Mouse (Mus musculus): Measurements from ENCODE around the gene Cdk2ap1. TPM values are rescaled to one million over a fixed set of nuclear protein-coding genes. Genes with fewer than 3 reads are reported as not detected.
"Not testable (repeated sequence)": the region's sequence is repeated elsewhere in the genome, so short reads cannot be mapped to it uniquely, and the experiment has no call there.

Cdk2ap1 gene
- polyA plus RNA-seq, 1 experiment from 2014 or later = 145 TPM

GRCm38 (mm10) chr5:124315498-124315897 lies 47.4 kb downstream of the Cdk2ap1 start:
- no peaks in the 10 kb centered on the region for H3K4me1 ChIP-seq (replicated peaks)
- no peak overlapping the region for H3K9ac ChIP-seq
- no peaks in the 10 kb centered on the region for H3K9me3 ChIP-seq
- H3K4me2 ChIP-seq = no peak overlapping the region
- no peak for ATAC-seq (ENCODE audit: low FRiP score, low read depth)
- H3K27me3 ChIP-seq = no peaks in the 10 kb centered on the region
- no peak overlapping the region for H3K4me3 ChIP-seq
- WGBS = 91% methylated on average over 9 of the region's 9 CpGs
- H3K36me3 ChIP-seq = peaks cover 67% of the 10 kb centered on the region
- H3K27ac ChIP-seq (replicated peaks) = no peak overlapping the region; the same call in 1 of the 2 replicates

DNA sequence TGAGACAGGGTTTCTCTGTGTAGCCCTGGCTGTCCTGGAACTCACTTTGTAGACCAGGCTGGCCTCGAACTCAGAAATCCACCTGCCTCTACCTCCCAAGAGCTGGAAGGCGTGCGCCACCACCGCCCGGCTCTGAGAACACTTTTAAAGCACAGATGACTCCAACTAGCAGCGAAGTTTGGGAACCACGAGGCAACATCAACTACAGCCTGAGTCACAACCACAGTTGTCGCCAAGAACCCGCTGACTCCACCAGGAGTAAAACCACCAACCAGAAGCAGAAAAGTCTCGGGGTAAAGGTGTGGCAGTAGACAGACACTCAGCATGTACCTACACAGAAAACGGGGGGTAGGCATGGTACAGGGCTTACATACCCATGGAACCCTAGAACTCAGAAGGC lies 52.8 kb downstream of the Cdk2ap1 start:
- 97% methylated on average over 11 of the region's 11 CpGs for WGBS
- no peak overlapping the region for H3K4me3 ChIP-seq
- peaks cover 69% of the 10 kb centered on the region for H3K36me3 ChIP-seq

GRCm38 (mm10) chr5:124309155-124309554 lies 53.7 kb downstream of the Cdk2ap1 start:
- Histone ChIP-seq H3K4me1 (replicated peaks) (no peaks in the 10 kb centered on the region), H3K36me3 (peaks cover 61% of the 10 kb centered on the region), H3K9me3 (no peaks in the 10 kb centered on the region), H3K27ac (replicated peaks) (no peak overlapping the region), H3K27me3 (no peaks in the 10 kb centered on the region), H3K4me2 (no peak overlapping the region), H3K9ac (no peak overlapping the region), H3K4me3 (no peak overlapping the region)
- ATAC-seq (ENCODE audit: low FRiP score, low read depth) = no peak
- 82% methylated on average over 10 of the region's 10 CpGs for WGBS

More for the DNA sequence above, 52.8 kb downstream of the Cdk2ap1 start:
- Histone ChIP-seq H3K27ac (replicated peaks) (no peak overlapping the region), H3K9ac (no peak overlapping the region), H3K9me3 (no peaks in the 10 kb centered on the region), H3K4me2 (no peak overlapping the region), H3K4me1 (replicated peaks) (no peaks in the 10 kb centered on the region), H3K27me3 (no peaks in the 10 kb centered on the region)
- no peak for ATAC-seq (ENCODE audit: low FRiP score, low read depth)

- not testable (repeated sequence) for ATAC-seq (ENCODE audit: low FRiP score, low read depth)
- peaks cover 44% of the 10 kb centered on the region for H3K36me3 ChIP-seq
Measured at GRCm38 (mm10) chr5:124302853-124303252, 60.0 kb downstream of the Cdk2ap1 start.

GRCm38 (mm10) chr5:124300132-124300531 lies 62.8 kb downstream of the Cdk2ap1 start:
- 83% methylated on average over 4 of the region's 4 CpGs for WGBS
- H3K27me3 ChIP-seq = no peaks in the 10 kb centered on the region
- H3K9ac ChIP-seq = no peak overlapping the region
- no peaks in the 10 kb centered on the region for H3K4me1 ChIP-seq (replicated peaks)
- no peak overlapping the region for H3K4me3 ChIP-seq
- peaks cover 39% of the 10 kb centered on the region for H3K36me3 ChIP-seq
- H3K27ac ChIP-seq (replicated peaks) = no peak overlapping the region
- ATAC-seq (ENCODE audit: low FRiP score, low read depth) = no peak
- no peak overlapping the region for H3K4me2 ChIP-seq
- no peaks in the 10 kb centered on the region for H3K9me3 ChIP-seq

More at GRCm38 (mm10) chr5:124302853-124303252, 60.0 kb downstream of the Cdk2ap1 start:
- 92% methylated on average over 6 of the region's 6 CpGs for WGBS
- H3K4me2 ChIP-seq; H3K4me3 ChIP-seq; H3K9me3 ChIP-seq; H3K9ac ChIP-seq; H3K27me3 ChIP-seq; H3K4me1 ChIP-seq (replicated peaks); H3K27ac ChIP-seq (replicated peaks): not testable (repeated sequence)

DNA sequence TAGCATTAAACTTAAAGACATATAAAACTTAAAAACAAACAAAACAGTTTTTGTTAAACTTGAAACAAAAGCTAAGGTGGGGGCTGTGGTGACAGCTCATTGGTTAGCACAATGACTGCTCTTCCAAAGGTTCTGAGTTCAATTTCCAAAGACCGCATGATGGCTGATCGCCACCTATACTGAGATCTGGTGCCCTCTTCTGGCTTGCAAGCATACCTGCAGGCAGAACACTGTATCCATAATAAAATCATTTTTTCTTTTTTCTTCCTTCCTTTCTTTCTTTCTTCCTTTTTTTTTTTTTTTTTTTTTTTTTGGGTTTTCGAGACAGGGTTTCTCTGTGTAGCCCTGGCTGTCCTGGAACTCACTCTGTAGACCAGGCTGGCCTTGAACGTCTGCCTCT lies 63.6 kb downstream of the Cdk2ap1 start:
- H3K9me3 ChIP-seq; H3K4me2 ChIP-seq; H3K9ac ChIP-seq; H3K4me1 ChIP-seq (replicated peaks); H3K27me3 ChIP-seq; H3K27ac ChIP-seq (replicated peaks); ATAC-seq (ENCODE audit: low FRiP score, low read depth); H3K4me3 ChIP-seq: not testable (repeated sequence)
- peaks cover 44% of the 10 kb centered on the region for H3K36me3 ChIP-seq
- WGBS = 61% methylated on average over 4 of the region's 4 CpGs

DNA sequence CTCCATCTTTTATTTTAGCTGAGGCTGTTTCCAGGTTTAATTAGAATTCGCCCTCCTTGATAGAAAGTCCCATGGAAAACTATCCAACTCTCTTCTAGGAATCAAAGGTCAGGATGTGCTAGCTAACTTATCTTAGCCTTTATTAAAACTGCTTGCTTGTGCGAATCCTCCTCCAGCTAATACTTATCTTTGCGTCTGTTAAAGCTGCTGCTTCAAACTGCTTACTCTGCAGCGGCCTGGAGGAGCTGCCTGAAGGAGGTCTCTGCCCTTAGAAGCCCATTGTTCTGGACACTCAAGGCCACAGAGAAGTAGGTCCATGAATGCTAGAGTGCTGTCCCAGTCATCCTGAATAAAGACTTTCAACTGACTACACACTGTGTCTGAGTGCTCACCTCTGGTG lies 66.4 kb downstream of the Cdk2ap1 start:
- Histone ChIP-seq H3K36me3 (peaks cover 55% of the 10 kb centered on the region), H3K4me2 (no peak overlapping the region), H3K9ac (no peak overlapping the region), H3K27ac (replicated peaks) (no peak overlapping the region), H3K4me3 (no peak overlapping the region), H3K4me1 (replicated peaks) (no peaks in the 10 kb centered on the region), H3K9me3 (no peaks in the 10 kb centered on the region), H3K27me3 (no peaks in the 10 kb centered on the region)
- 97% methylated on average over 4 of the region's 4 CpGs for WGBS
- no peak for ATAC-seq (ENCODE audit: low FRiP score, low read depth)

Other genes with a start within 250 kb of the Cdk2ap1 start
- 78.4 and 81.6 TPM in 2 replicates for gene Arl6ip4, start 247.0 kb downstream of the Cdk2ap1 start, polyA plus RNA-seq (2015; fragmentation: Nextera tagmentation; extraction: Ambion mirVana)
- gene Pitpnm2, start 113.3 kb downstream of the Cdk2ap1 start, polyA plus RNA-seq (2015; fragmentation: Nextera tagmentation; extraction: Ambion mirVana) = 10.8 and 11.5 TPM in 2 replicates
- gene Mphosph9, start 35.1 kb downstream of the Cdk2ap1 start, polyA plus RNA-seq (2015; fragmentation: Nextera tagmentation; extraction: Ambion mirVana) = 10.8 and 11.4 TPM in 2 replicates
- 15.4 and 16.2 TPM in 2 replicates for gene 2810006K23Rik, start 35.0 kb downstream of the Cdk2ap1 start, polyA plus RNA-seq (2015; fragmentation: Nextera tagmentation; extraction: Ambion mirVana)
- 84.9 and 93.0 TPM in 2 replicates for gene Sbno1, start 62.9 kb upstream of the Cdk2ap1 start, polyA plus RNA-seq (2015; fragmentation: Nextera tagmentation; extraction: Ambion mirVana)
- gene Kmt5a, start 76.8 kb upstream of the Cdk2ap1 start, polyA plus RNA-seq (2015; fragmentation: Nextera tagmentation; extraction: Ambion mirVana) = 42.0 and 49.3 TPM in 2 replicates
- 28.8 and 29.1 TPM in 2 replicates for gene Rilpl2, start 115.3 kb upstream of the Cdk2ap1 start, polyA plus RNA-seq (2015; fragmentation: Nextera tagmentation; extraction: Ambion mirVana)
- gene Snrnp35, start 120.1 kb upstream of the Cdk2ap1 start, polyA plus RNA-seq (2015; fragmentation: Nextera tagmentation; extraction: Ambion mirVana) = 20.3 and 22.1 TPM in 2 replicates
- 14.7 and 15.6 TPM in 2 replicates for gene Rilpl1, start 168.3 kb upstream of the Cdk2ap1 start, polyA plus RNA-seq (2015; fragmentation: Nextera tagmentation; extraction: Ambion mirVana)
- gene Tmed2, start 177.6 kb upstream of the Cdk2ap1 start, polyA plus RNA-seq (2015; fragmentation: Nextera tagmentation; extraction: Ambion mirVana) = 335 and 341 TPM in 2 replicates
- gene Ddx55, start 189.8 kb upstream of the Cdk2ap1 start, polyA plus RNA-seq (2015; fragmentation: Nextera tagmentation; extraction: Ambion mirVana) = 24.8 and 25.1 TPM in 2 replicates
- 60.0 and 63.0 TPM in 2 replicates for gene Eif2b1, start 216.0 kb upstream of the Cdk2ap1 start, polyA plus RNA-seq (2015; fragmentation: Nextera tagmentation; extraction: Ambion mirVana)
- gene Gtf2h3, start 216.1 kb upstream of the Cdk2ap1 start, polyA plus RNA-seq (2015; fragmentation: Nextera tagmentation; extraction: Ambion mirVana) = 43.8 and 45.3 TPM in 2 replicates

Measured in hindbrain, embryonic 15.5 days (tissue).